Mouse (Mus musculus): Measurements from ENCODE around the gene Slc1a4.

The Slc1a4 gene

DNA sequence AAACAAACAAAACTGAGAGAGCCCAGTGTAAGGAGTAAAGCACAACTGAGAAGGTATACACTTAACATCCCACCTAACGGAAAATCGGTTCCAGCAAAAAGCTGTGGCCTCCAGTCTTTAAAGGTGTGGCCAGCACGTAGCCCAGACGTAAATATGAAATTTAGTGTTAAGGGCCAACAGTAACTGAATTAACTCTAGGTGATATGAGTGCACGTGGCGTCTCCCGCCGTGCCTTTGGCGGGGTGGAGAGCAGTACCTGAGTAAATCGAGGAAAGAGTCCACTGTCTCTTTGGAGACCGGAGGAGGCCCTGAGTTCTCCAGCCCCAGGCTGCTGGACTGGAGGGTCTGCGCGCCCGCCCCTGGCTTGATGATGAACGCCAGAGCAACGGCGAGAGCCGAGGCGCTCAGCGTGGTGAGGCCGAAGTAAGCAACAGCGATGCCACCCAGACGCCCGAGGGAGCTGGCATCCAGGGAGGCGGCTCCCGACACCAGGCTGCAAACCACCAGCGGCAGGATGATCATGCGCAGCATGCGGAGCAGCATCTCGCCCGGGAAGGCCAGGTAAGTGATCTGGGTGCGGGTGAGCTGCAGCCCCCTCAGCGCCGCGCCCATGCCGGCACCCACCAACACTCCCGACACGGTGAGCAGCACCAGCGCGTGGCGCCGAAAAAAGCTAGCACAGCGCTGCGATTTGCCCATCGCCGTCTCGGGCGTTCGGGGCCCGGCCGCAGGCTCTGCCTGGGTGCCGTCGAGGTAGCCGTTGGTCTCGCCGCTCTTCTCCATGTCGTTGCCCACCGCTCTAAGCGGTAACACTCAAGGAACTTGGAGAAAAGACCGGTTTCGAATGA is 599 bp downstream of the Slc1a4 start:
- no peak for TF ChIP-seq GATA4 (IDR thresholded peaks at IDR 0.05; ENCODE audit: insufficient replicate concordance, low read length)

DNA sequence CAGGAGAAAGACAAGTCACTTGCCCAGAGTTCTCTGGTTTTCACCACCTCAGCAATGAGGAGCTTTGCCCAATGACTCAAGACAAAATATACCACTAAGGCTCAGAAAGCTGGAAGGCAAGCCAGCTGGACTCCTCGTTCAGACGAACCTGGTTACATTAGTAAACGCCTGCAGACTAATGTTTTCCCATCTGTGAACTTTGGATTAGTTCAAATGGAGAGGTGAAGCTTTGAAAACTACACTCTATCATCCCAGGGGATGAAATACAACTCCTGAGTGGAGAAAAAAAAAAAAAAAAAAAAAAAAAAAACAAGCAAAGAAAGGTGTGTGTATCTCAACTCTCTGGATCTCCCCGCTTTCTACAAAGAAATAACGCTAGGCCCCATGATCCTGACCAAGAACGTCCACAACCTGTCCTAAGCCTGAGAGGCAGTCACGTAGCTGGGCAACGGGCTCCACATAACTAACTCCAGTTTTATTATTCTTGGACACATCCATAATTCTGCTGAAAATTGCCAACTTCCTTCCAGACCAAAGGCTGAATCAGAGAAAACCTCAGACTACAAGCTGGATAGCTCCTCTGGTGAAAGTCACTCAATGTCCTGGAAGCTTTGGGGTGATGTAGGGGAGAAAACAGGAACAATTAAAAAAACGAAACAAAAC is 1.4 kb downstream of the Slc1a4 start:
- TF ChIP-seq GATA4 (IDR thresholded peaks at IDR 0.05; ENCODE audit: insufficient replicate concordance, low read length) = no peak

DNA sequence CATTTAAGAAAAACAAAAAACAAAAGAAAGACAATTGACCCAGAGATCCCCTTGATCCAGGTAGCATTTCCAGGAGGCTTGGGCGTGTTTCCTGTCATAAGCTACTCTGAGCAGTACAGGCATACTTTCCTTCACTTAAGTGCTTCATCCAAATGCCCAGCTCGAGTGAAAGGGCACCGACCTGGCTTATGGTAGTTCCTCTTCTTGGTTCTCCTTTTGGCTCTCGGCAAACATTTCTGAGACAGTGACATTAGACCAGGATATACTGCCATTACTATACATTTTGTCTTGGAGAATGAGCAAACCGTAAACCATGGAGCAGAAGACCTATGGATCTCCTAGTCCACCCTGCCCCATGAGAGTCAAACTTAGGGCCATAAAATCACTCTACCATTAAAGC is 2.8 kb downstream of the Slc1a4 start:
- no peak for TF ChIP-seq GATA4 (IDR thresholded peaks at IDR 0.05; ENCODE audit: insufficient replicate concordance, low read length)

DNA sequence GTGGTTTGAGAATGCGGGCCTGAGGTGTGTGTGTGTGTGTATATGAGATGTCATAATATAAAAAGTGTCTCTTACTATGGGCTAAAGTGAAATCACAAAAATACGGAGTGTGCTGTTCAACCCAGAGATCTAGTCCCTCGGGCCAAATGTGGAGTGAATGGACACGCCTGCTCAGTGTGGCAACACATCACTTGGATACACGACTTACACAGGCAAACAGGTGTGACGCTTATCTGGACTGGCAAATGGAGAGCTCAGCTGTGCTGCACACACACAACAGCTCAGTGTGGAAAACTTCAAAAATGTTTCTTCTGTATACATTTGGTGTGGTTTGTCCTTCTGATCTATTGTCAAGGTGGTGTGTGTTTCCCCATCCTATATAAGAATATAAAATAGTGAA is 3.7 kb downstream of the Slc1a4 start:
- TF ChIP-seq GATA4 (IDR thresholded peaks at IDR 0.05; ENCODE audit: insufficient replicate concordance, low read length) = no peak

DNA sequence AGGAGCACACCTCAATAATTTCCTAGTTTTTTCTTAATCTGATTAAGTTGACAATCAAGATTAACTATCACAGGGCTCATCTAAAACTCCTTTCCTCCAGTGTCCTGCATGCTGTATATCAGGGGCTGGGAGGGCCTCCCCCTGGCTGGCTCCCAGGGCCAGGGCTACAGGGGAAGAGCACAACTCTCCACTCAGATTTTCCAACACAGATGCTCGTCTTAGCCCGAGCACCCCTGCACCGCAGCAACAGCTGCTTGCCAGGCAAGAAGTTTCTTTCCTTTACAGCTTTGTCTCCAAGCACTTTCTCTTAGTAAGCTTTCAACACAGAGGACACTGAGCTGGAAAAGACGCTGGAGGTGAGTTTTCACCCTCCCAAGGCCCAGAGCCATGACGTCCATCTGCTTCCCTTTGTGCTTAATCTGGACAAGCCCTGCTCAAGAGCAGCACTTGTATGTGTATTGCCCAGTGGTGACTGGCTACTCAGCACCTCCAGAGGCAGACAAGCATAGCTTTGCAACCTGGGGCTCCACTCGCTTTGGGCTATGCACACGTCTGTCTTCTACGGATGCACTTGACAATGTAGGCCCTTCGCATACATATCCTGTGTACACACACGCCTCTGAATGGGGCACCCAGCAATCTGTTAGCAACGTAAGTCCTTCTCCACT is 6.1 kb downstream of the Slc1a4 start:
- no peak for TF ChIP-seq GATA4 (IDR thresholded peaks at IDR 0.05; ENCODE audit: insufficient replicate concordance, low read length)

DNA sequence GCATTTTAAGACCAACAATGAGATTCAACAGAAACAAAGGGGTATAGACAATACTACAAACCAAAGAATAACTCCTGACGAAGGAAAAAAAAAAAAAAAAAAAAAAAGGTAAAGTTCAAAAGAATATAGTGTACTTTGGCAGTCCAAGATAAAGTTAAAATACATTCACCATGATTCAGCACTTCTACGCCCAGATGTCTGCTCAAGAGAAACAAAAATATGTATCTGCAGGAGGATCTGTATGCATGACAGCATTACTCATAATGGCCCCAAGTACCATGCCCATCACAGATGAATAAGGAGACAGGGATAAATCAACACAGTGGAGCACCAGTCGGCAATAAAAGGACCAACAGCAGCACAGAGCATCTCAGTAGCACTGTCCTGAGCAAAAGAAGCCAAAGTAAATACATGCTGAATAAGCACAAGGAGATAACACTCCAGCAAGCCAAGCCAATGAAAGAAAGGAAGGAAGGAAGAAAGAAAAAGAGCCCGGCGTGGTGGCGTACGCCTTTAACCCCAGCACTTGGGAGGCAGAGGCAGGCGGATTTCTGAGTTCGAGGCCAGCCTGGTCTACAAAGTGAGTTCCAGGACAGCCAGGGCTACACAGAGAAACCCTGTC is 7.3 kb downstream of the Slc1a4 start:
- TF ChIP-seq GATA4 (IDR thresholded peaks at IDR 0.05; ENCODE audit: insufficient replicate concordance, low read length) = no peak

DNA sequence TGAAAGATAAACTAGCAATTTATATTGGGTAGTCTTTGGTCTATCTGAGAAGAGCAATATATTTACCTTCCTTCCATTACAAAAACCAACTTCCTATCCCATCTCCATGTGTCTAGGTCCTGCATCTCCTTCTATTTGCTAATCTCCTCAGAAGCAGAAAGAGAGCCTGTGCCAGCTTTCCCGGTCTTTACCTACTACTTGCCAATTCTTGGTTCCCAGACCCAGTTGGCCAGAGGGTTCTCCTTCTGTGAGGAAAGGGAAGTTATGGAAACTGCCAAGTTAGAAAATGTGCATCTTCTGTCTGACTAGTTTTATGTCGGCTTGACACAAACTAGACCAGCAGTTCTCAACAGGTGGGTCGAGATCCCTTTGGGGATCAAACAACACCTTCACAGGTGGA is 8.5 kb downstream of the Slc1a4 start:
- no peak for TF ChIP-seq GATA4 (IDR thresholded peaks at IDR 0.05; ENCODE audit: insufficient replicate concordance, low read length)

DNA sequence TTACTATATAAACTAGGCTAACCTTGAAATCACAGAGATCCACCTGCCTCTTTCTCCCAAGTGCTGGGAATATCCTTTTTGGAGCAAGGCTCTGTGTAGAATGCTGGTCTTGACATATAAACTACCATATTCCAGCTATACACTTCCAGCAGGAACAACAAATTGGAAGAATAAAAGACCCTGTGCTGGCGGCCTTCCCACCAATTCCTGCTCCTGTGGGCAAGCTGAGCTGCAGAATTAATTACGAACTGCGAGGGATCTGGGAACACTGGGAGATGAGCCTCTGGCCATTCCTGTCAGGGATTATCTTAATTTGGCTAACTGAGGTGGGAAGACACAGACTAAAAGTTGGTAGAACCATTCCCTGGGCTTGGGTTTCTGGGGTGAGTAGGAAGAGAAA is 10.1 kb downstream of the Slc1a4 start:
- TF ChIP-seq GATA4 (IDR thresholded peaks at IDR 0.05; ENCODE audit: insufficient replicate concordance, low read length) = no peak

DNA sequence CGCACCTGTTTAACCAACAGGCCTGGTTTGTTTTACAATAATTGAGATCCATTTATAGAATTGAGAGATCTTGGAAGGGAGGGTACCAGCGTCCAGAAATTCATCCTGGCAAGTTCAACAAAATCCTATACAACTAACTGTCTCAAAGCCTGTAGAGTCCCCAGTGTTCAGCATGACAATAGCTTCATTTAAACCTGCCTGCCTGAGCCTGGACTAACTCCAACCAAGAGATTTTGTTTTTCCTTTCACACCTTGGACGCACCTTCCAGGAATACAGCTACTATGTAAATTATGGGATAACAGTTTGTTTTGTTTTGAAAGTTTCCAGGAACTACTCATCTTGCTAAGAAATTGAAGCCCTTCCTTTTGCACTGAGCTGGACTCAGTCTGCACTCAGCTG is 11.9 kb downstream of the Slc1a4 start:
- TF ChIP-seq GATA4 (IDR thresholded peaks at IDR 0.05; ENCODE audit: insufficient replicate concordance, low read length) = no peak

DNA sequence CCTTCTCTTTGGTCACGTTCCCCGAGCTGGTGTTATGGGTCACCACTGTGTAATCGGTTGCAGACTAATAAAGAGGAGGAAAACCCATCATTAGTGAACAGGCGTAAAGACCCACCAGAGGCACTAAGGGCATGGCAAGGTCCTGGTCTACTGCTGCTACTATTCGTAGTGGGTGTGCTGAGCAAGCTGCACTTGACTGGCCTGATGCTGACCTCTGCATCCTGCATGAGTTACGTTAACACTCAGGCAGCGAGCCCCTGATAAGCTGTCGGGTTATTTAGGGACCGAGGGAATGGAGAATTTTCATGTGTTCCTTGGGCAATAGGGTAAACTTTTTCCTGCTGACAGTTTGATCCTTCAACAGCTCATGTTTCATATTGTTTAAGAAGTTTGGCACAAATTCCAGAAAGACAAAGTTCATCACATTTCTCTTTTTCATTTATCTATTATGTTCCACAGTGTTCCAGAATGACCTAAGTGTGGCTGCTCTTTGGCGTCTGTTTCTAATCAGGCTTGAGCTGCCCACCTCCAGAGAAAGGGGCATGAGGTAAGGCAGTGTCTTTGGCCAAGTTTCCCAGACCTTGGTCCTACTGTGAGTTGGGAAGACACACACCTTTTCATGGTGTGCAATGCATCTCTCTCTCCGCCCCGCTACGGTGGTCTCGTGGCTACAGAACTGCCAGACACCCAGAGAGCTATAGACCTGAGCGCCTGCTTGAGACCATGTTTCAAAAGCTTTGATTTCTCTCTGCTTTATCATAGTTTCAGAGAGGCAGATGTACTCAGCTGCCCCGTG is 13.7 kb downstream of the Slc1a4 start:
- no peak for TF ChIP-seq GATA4 (IDR thresholded peaks at IDR 0.05; ENCODE audit: insufficient replicate concordance, low read length)

DNA sequence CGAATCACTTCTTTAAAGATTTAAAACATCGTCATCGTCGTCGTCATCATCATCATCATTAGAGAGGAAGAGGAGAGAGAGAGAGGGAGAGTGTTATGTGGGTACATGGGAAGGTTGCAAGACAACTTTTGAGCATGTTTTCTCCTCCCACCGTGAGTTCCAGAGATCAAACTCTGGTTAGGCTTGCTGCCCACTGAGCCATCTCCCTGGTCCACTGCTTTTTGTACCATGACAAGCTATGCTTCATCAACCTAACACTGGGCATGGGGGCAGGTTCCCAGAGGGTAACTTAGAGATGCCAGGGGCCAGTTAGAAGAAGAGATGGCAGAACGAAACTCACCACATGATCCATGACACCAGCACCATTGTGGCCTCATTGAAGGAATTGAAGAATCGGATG is 18.9 kb downstream of the Slc1a4 start:
- TF ChIP-seq GATA4 (IDR thresholded peaks at IDR 0.05; ENCODE audit: insufficient replicate concordance, low read length) = no peak

DNA sequence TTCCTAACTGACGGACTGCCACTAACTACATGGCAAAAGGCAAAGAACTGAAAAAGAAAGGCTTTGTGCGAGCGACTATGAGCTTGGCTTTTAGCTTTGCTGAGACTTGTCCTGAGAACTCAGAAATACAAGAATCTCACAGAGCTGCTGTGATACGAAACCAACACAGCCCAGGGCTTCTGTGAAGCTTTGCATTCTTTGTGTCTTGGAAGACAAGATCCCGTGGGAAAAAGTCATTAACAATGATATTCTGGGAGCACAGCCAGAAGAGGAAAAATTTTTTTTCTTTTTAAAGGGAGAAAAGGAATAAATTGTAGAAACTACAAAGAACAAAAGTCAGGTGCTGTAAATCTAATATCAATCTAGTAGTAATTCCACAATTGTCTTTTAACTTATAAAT is 23.5 kb downstream of the Slc1a4 start:
- TF ChIP-seq GATA4 (IDR thresholded peaks at IDR 0.05; ENCODE audit: insufficient replicate concordance, low read length) = no peak

DNA sequence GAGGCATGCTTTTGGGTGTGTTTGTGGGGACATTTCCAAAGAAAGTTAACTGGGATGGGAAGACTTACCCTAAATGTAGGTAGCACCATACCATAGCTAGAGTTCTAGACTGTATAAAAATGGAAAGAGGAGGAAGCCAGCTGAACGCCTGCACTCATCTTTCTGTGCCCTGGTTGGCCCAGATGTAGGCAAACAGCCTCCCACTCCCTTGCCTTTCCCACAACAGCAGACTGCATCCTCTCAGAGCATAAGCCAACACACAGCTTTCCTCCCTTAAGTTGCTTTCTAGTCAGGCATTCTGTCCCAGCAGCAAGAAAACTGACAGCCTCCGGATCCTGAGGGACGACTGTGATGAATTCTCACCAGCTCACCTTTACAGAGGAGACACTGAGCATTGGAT is 25.1 kb downstream of the Slc1a4 start:
- no peak for TF ChIP-seq GATA4 (IDR thresholded peaks at IDR 0.05; ENCODE audit: insufficient replicate concordance, low read length)

DNA sequence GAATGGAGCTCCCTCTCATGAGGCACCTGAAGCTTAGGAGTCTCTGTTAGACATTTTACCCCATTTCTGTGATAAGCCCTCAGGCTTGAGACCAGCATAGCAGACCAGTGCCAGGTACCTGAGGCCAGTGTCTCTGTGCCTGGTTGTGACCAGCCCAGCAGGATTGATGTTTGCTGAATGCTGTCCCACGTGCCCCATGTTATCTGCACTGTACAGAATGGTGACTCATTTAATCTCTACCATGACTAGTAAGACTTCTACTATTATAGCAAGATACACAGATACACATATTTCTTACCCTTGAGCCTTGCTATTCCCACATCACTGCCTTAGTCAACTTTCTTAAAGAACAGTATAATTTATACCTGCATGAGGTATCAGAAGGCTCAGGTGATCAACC is 26.9 kb downstream of the Slc1a4 start:
- no peak for TF ChIP-seq GATA4 (IDR thresholded peaks at IDR 0.05; ENCODE audit: insufficient replicate concordance, low read length)

DNA sequence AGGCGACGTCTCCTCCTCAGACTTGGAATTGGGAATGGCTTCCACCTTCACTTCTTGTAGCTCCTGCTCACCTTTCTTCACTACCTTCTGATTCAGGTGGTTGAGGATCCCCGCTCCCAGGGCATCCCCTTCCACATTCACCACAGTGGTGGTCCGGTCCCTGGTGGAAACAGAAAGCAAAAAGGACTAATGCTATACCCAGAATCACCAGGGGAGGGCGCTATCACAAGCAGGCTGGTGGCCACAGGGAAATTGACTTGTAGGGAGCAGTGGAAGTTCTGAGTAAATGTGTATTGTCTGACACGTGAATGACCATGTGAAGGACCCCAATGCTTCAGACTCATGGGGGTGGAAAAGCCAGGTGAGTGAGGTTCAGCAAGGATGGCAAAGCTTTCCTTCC is 28.2 kb downstream of the Slc1a4 start:
- TF ChIP-seq GATA4 (IDR thresholded peaks at IDR 0.05; ENCODE audit: insufficient replicate concordance, low read length) = no peak

Data from liver, adult (tissue).